In the genomic region with DNA sequence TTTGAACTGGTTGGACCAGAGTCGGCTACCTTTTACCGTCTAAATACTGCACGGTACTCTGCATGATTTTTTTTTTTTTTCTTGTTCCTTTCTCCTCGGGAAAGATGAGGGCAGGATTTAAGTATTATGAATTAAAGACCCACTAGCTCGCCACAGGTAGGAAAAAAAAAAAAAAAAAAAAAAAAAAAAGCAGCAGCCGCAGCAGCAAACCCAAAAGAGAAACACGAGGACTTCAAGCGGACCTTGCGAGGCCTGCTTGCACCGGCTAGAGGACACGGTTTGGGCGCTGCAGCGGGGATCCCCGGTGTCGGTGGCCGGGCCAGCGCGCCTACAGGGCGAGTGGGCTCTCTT, we compare ENCODE assay signal across 7 mouse cellular contexts. TPM values are rescaled to one million over a fixed set of nuclear protein-coding genes. Genes with fewer than 3 reads are reported as not detected.
DNase-seq lines count a peak whose midpoint lies in the region; ATAC-seq and TF ChIP-seq lines count a peak whose summit lies in the region.

No protein-coding gene starts in this region.

- peak overlapping the region; percentile 95 for H3K9ac ChIP-seq in limb, embryonic 11.5 days (ENCODE audit: low read length)

- H3K4me1 ChIP-seq in megakaryocyte, embryonic 14.5 days: peaks cover 18% of the 10 kb centered on the region
- H3K4me1 ChIP-seq in embryonic fibroblast, embryonic 13.5 days (ENCODE audit: control insufficient read depth, insufficient read depth, low read length): peaks cover 3% of the 10 kb centered on the region; the same call in 1 of the 2 replicates
- peaks cover 2% of the 10 kb centered on the region; the same call in 1 of the 2 replicates for H3K4me1 ChIP-seq in limb, embryonic 11.5 days (ENCODE audit: control insufficient read depth, insufficient read depth, low read length)
- H3K4me1 ChIP-seq in small intestine, adult 2 months (ENCODE audit: control insufficient read depth, insufficient read depth, insufficient read length, low read length): no peaks in the 10 kb centered on the region

- TF ChIP-seq POLR2A in embryonic fibroblast, embryonic 13.5 days (IDR thresholded peaks at IDR 0.05; ENCODE audit: low read depth, low read length): no peak
- TF ChIP-seq POLR2A in small intestine, adult 2 months (IDR thresholded peaks at IDR 0.05; ENCODE audit: low read depth, low read length): no peak

- H3K4me2 ChIP-seq in limb, embryonic 11.5 days (ENCODE audit: low read depth, severe bottlenecking): peak overlapping the region; percentile 54

- H3K27me3 ChIP-seq in megakaryocyte, embryonic 14.5 days (replicated peaks): peaks cover 2% of the 10 kb centered on the region
- H3K27me3 ChIP-seq in limb, embryonic 11.5 days (ENCODE audit: control insufficient read depth, insufficient read depth, low read length): no peaks in the 10 kb centered on the region
- H3K27me3 ChIP-seq in small intestine, adult 2 months (ENCODE audit: control insufficient read depth, insufficient read depth, low read length): no peaks in the 10 kb centered on the region

- H3K9me3 ChIP-seq in megakaryocyte, embryonic 14.5 days: no peaks in the 10 kb centered on the region
- no peaks in the 10 kb centered on the region for H3K9me3 ChIP-seq in limb, embryonic 11.5 days (ENCODE audit: control insufficient read depth, low read length)

- peak overlapping the region; percentile 94 for H3K27ac ChIP-seq in embryonic fibroblast, embryonic 13.5 days (ENCODE audit: insufficient read depth, low read length)
- H3K27ac ChIP-seq in limb, embryonic 11.5 days (replicated peaks; ENCODE audit: low read depth, low read length): peak overlapping the region; percentile 85
- peak overlapping the region; percentile 97 for H3K27ac ChIP-seq in small intestine, adult 2 months (ENCODE audit: insufficient read depth, low read depth, low read length)

- H3K36me3 ChIP-seq in megakaryocyte, embryonic 14.5 days (replicated peaks; ENCODE audit: low read length): no peaks in the 10 kb centered on the region
- no peaks in the 10 kb centered on the region for H3K36me3 ChIP-seq in limb, embryonic 11.5 days (ENCODE audit: control insufficient read depth, insufficient read depth, low read length)
- H3K36me3 ChIP-seq in small intestine, adult 2 months (ENCODE audit: control insufficient read depth, insufficient read depth, low read length): no peaks in the 10 kb centered on the region

- ATAC-seq in megakaryocyte, adult 5-6 weeks (ENCODE audit: poor library complexity, severe bottlenecking): no peak
- no peak for ATAC-seq in limb, embryonic 11.5 days (ENCODE audit: insufficient number of reproducible peaks, low FRiP score, low TSS enrichment, low read depth)
- ATAC-seq in granulocyte monocyte progenitor cell, adult 5-6 weeks (replicated peaks; ENCODE audit: poor library complexity, severe bottlenecking): no peak

- under 1% methylated on average over 19 of the region's 19 CpGs for WGBS in limb, embryonic 11.5 days
- under 1% methylated on average over 19 of the region's 19 CpGs for WGBS in small intestine, adult 2 months

- no peak for TF ChIP-seq CTCF in embryonic fibroblast, embryonic 13.5 days (IDR thresholded peaks at IDR 0.05; ENCODE audit: borderline replicate concordance, insufficient read depth, low read length)
- no peak for TF ChIP-seq CTCF in small intestine, adult 2 months (IDR thresholded peaks at IDR 0.05; ENCODE audit: extremely low read depth, insufficient read length, insufficient replicate concordance, low read depth, low read length)

- no peak for DNase-seq in limb, embryonic 11.5 days (ENCODE audit: low spot score)
- no peak for DNase-seq in left cerebral cortex, adult 11 months (ENCODE audit: low spot score)

- H3K4me3 ChIP-seq in megakaryocyte, embryonic 14.5 days (replicated peaks): peak overlapping the region; percentile 100
- H3K4me3 ChIP-seq in embryonic fibroblast, embryonic 13.5 days (ENCODE audit: insufficient read depth, low read length): peak overlapping the region; percentile 56
- peak overlapping the region; percentile 90 for H3K4me3 ChIP-seq in limb, embryonic 11.5 days (ENCODE audit: low read depth, low read length)
- peak overlapping the region; percentile 96 for H3K4me3 ChIP-seq in small intestine, adult 2 months (ENCODE audit: low read depth, low read length)

RNA-seq across cellular contexts. Expression of gene Atp2b1, which starts 0.6 kb away (rescaled TPM):
- 3.2 and 5.4 TPM in 2 replicates for polyA plus RNA-seq in megakaryocyte, embryonic 14.5 days (2012; ENCODE audit: insufficient read depth, low replicate concordance)
- 81.2 and 94.2 TPM in 2 replicates for total RNA-seq in megakaryocyte, adult 5-6 weeks (2015)
- total RNA-seq in megakaryocyte, adult 5-6 weeks (2017): 118 and 132 TPM in 2 replicates
- 93.0 and 99.5 TPM in 2 replicates for polyA plus RNA-seq in embryonic fibroblast, embryonic 13.5 days (2011; ENCODE audit: insufficient read length, low read depth, missing spikeins)
- 92.1 and 96.2 TPM in 2 replicates for polyA plus RNA-seq in limb, embryonic 11.5 days (2014; fragmentation: Nextera tagmentation; extraction: Ambion mirVana)
- 4.1 and 7.3 TPM in 2 replicates for polyA plus RNA-seq in small intestine, adult 2 months (2012; rRNA removed)
- 32.1 and 40.7 TPM in 2 replicates for total RNA-seq in granulocyte monocyte progenitor cell, adult 5-6 weeks (2014; fragmentation: Nextera tagmentation)
- total RNA-seq in granulocyte monocyte progenitor cell, adult 5-6 weeks (2017): 54.3 and 61.8 TPM in 2 replicates

Comparison
In these comparisons a context has a peak if more than half of its experiments do, and no peak if none do; other contexts are left out.
1. RNA of gene Atp2b1, which starts 0.6 kb away (polyA plus RNA-seq): 92.1 to 96.2 TPM in limb, embryonic 11.5 days and 93.0 to 99.5 TPM in embryonic fibroblast, embryonic 13.5 days; 3.2 to 5.4 TPM in megakaryocyte, embryonic 14.5 days and 4.1 to 7.3 TPM in small intestine, adult 2 months; every median in the first group is over 10 times any median in the second.
2. Peak in every context shown above with its lines, with median percentiles within 50 percentile points of each other: H3K4me3 ChIP-seq and H3K27ac ChIP-seq.